Mouse (Mus musculus) limb, embryonic 11.5 days (tissue): ENCODE results near the gene Ptpn14. TPM values are rescaled to one million over a fixed set of nuclear protein-coding genes. Genes with fewer than 3 reads are reported as not detected.

ENCODE experiments used
- ATAC-seq: fragments of 200-750 bp; cut with Nextera tagmentation; 2 replicates; pipeline ENCODE4 v1.8.0; 2017; ENCODE audit warnings: low read depth; ENCODE audit not compliant: insufficient number of reproducible peaks, low FRiP score, low TSS enrichment
- DNase-seq: peaks from one replicate; pipeline ENCODE4 v3.0.0-alpha.2; 2015; ENCODE audit warnings: low spot score
- H3K27ac ChIP-seq: fragments of 300-500 bp; sonication (generic); replicated peaks from 2 replicates; pipeline ENCODE4 v1.5.1; 2014; ENCODE audit warnings: low read depth, mild to moderate bottlenecking, low read length
- H3K27me3 ChIP-seq: fragments of 300-500 bp; sonication (generic); 2 replicates; pipeline ENCODE4 v1.6.1; 2014; ENCODE audit warnings: mild to moderate bottlenecking, low read length, mixed read lengths; ENCODE audit not compliant: control insufficient read depth, insufficient read depth
- H3K36me3 ChIP-seq: fragments of 300-500 bp; sonication (generic); 2 replicates; pipeline ENCODE4 v1.6.1; 2014; ENCODE audit warnings: mild to moderate bottlenecking, low read length, moderate library complexity, mixed read lengths; ENCODE audit not compliant: control insufficient read depth, insufficient read depth
- H3K4me1 ChIP-seq: fragments of 300-500 bp; sonication (generic); 2 replicates; pipeline ENCODE4 v1.6.1; 2014; ENCODE audit warnings: low read length, mixed read lengths; ENCODE audit not compliant: control insufficient read depth, insufficient read depth
- H3K4me2 ChIP-seq: fragments of 300-500 bp; sonication (generic); 2 replicates; pipeline ENCODE4 v1.6.1; 2014; ENCODE audit warnings: low read depth, mild to moderate bottlenecking, moderate library complexity; ENCODE audit not compliant: severe bottlenecking
- H3K4me3 ChIP-seq: fragments of 300-500 bp; sonication (generic); 2 replicates; pipeline ENCODE4 v1.5.1; 2014; ENCODE audit warnings: low read depth, low read length
- H3K9ac ChIP-seq: fragments of 300-500 bp; sonication (generic); 2 replicates; pipeline ENCODE4 v1.6.1; 2014; ENCODE audit warnings: mild to moderate bottlenecking, low read length
- H3K9me3 ChIP-seq: fragments of 300-500 bp; sonication (generic); 2 replicates; pipeline ENCODE4 v1.6.1; 2016; ENCODE audit warnings: low read length; ENCODE audit not compliant: control insufficient read depth
- WGBS: fragments of 180-500 bp; shearing (Covaris S2); extraction: QIAGEN DNeasy Blood & Tissue Kit; methylation state at CpG from one replicate; pipeline ENCODE4 v1.1.7; 2014; 5-methylcytosine and 5-hydroxymethylcytosine counted together
- polyA plus RNA-seq: library from polyadenylated mRNA; unstranded; fragments of >200 nt; fragmentation: Nextera tagmentation; extraction: Ambion mirVana; gene quantifications from 2 replicates; pipeline ENCODE4 v1.2.1, GENCODE M21; 2014

Ptpn14 gene
- polyA plus RNA-seq, 1 experiment from 2014 or later = 8.8 TPM

- WGBS = 90% methylated on average over 15 of the region's 15 CpGs
- H3K9ac ChIP-seq = no peak overlapping the region
Measured at GRCm38 (mm10) chr1:189798949-189799348, 70.9 kb downstream of the Ptpn14 start.

GRCm38 (mm10) chr1:189800211-189800961 lies 72.3 kb downstream of the Ptpn14 start:
- H3K9ac ChIP-seq = no peak overlapping the region
- H3K4me2 ChIP-seq = no peak overlapping the region
- 71% methylated on average over 13 of the region's 13 CpGs for WGBS
- H3K9me3 ChIP-seq = no peaks in the 10 kb centered on the region
- no peaks in the 10 kb centered on the region for H3K4me1 ChIP-seq
- no peaks in the 10 kb centered on the region for H3K27me3 ChIP-seq
- DNase-seq (no peak), ATAC-seq (no peak)
- H3K4me3 ChIP-seq = no peak overlapping the region
- no peaks in the 10 kb centered on the region for H3K36me3 ChIP-seq
- H3K27ac ChIP-seq = no peak overlapping the region

More at GRCm38 (mm10) chr1:189798949-189799348, 70.9 kb downstream of the Ptpn14 start:
- H3K4me3 ChIP-seq = no peak overlapping the region
- DNase-seq = no peak
- no peak overlapping the region for H3K27ac ChIP-seq
- H3K36me3 ChIP-seq = no peaks in the 10 kb centered on the region
- H3K4me1 ChIP-seq = no peaks in the 10 kb centered on the region
- H3K4me2 ChIP-seq = no peak overlapping the region
- ATAC-seq = no peak
- no peaks in the 10 kb centered on the region for H3K9me3 ChIP-seq
- no peaks in the 10 kb centered on the region for H3K27me3 ChIP-seq

GRCm38 (mm10) chr1:189801303-189801702 lies 73.2 kb downstream of the Ptpn14 start:
- H3K4me1 ChIP-seq = no peaks in the 10 kb centered on the region
- H3K4me2 ChIP-seq = no peak overlapping the region
- no peaks in the 10 kb centered on the region for H3K27me3 ChIP-seq
- no peak for ATAC-seq
- no peak overlapping the region for H3K9ac ChIP-seq
- no peaks in the 10 kb centered on the region for H3K9me3 ChIP-seq
- DNase-seq = no peak
- 92% methylated on average over 4 of the region's 4 CpGs for WGBS
- H3K36me3 ChIP-seq = no peaks in the 10 kb centered on the region
- no peak overlapping the region for H3K27ac ChIP-seq
- no peak overlapping the region for H3K4me3 ChIP-seq

- no peaks in the 10 kb centered on the region for H3K27me3 ChIP-seq
- no peaks in the 10 kb centered on the region for H3K4me1 ChIP-seq
- no peak overlapping the region for H3K4me3 ChIP-seq
- ATAC-seq (no peak), DNase-seq (no peak)
- H3K9me3 ChIP-seq = no peaks in the 10 kb centered on the region
- WGBS = 90% methylated on average over 4 of the region's 4 CpGs
- H3K9ac ChIP-seq = no peak overlapping the region
- H3K27ac ChIP-seq = no peak overlapping the region
- H3K36me3 ChIP-seq = no peaks in the 10 kb centered on the region
- H3K4me2 ChIP-seq = no peak overlapping the region
Measured at GRCm38 (mm10) chr1:189802575-189802974, 74.5 kb downstream of the Ptpn14 start.

- Histone ChIP-seq H3K4me1 (no peaks in the 10 kb centered on the region), H3K9me3 (no peaks in the 10 kb centered on the region), H3K4me3 (no peak overlapping the region), H3K4me2 (no peak overlapping the region), H3K27me3 (no peaks in the 10 kb centered on the region), H3K9ac (no peak overlapping the region), H3K36me3 (no peaks in the 10 kb centered on the region), H3K27ac (no peak overlapping the region)
- no peak for ATAC-seq
- DNase-seq = no peak
- 91% methylated on average over 11 of the region's 11 CpGs for WGBS
Measured at GRCm38 (mm10) chr1:189803742-189804141, 75.7 kb downstream of the Ptpn14 start.

GRCm38 (mm10) chr1:189806533-189807297 lies 78.6 kb downstream of the Ptpn14 start:
- Histone ChIP-seq H3K27ac (no peak overlapping the region), H3K27me3 (no peaks in the 10 kb centered on the region), H3K4me1 (no peaks in the 10 kb centered on the region), H3K4me3 (no peak overlapping the region), H3K36me3 (no peaks in the 10 kb centered on the region), H3K9ac (no peak overlapping the region), H3K9me3 (no peaks in the 10 kb centered on the region), H3K4me2 (no peak overlapping the region)
- no peak for DNase-seq
- ATAC-seq = no peak
- 78% methylated on average over 13 of the region's 13 CpGs for whole genome bisulfite sequencing

GRCm38 (mm10) chr1:189808015-189808414 lies 79.9 kb downstream of the Ptpn14 start:
- no peak for ATAC-seq
- Histone ChIP-seq H3K9ac (no peak overlapping the region), H3K27ac (no peak overlapping the region), H3K4me3 (no peak overlapping the region), H3K36me3 (no peaks in the 10 kb centered on the region), H3K4me1 (no peaks in the 10 kb centered on the region), H3K27me3 (no peaks in the 10 kb centered on the region), H3K4me2 (no peak overlapping the region), H3K9me3 (no peaks in the 10 kb centered on the region)
- 94% methylated on average over 6 of the region's 6 CpGs for WGBS
- DNase-seq = no peak

GRCm38 (mm10) chr1:189808453-189808852 lies 80.4 kb downstream of the Ptpn14 start:
- H3K27me3 ChIP-seq = no peaks in the 10 kb centered on the region
- no peak overlapping the region for H3K27ac ChIP-seq
- H3K4me1 ChIP-seq = no peaks in the 10 kb centered on the region
- H3K36me3 ChIP-seq = no peaks in the 10 kb centered on the region
- no peak overlapping the region for H3K4me3 ChIP-seq
- no peak for DNase-seq
- no peak overlapping the region for H3K4me2 ChIP-seq
- no peak for ATAC-seq
- WGBS = 94% methylated on average over 2 of the region's 2 CpGs
- no peaks in the 10 kb centered on the region for H3K9me3 ChIP-seq
- no peak overlapping the region for H3K9ac ChIP-seq
